Mouse (Mus musculus) lung, adult 2 months (tissue): ENCODE results near the gene Lamb2.

Experiments
- CTCF ChIP-seq: fragments of 200-500 bp; IDR thresholded peaks from 2 replicates; pipeline ENCODE4 v1.5.1; 2011; ENCODE audit warnings: mild to moderate bottlenecking, low read length, control low read depth; ENCODE audit not compliant: insufficient read depth
- POLR2A ChIP-seq: fragments of 200-500 bp; IDR thresholded peaks from 2 replicates; pipeline ENCODE4 v1.6.1; 2011; ENCODE audit warnings: low read depth, mild to moderate bottlenecking, control low read depth, low read length, borderline replicate concordance; ENCODE audit errors: extremely low read depth

GRCm38 (mm10) chr9:108491286-108491580 lies 11.7 kb downstream of the Lamb2 start:
- no peak for TF ChIP-seq CTCF
- no peak for TF ChIP-seq POLR2A
